Mouse (Mus musculus) adrenal gland, postnatal 25 days (tissue): ENCODE data around the gene 4931422A03Rik. TPM values are rescaled to one million over a fixed set of nuclear protein-coding genes. Genes with fewer than 3 reads are reported as not detected.

Source experiments
- DNase-seq: peaks from one replicate; pipeline ENCODE4 v3.0.0; 2021; ENCODE audit warnings: mixed read lengths
- total RNA-seq: library from RNA; stranded (reverse); gene quantifications from 2 replicates; pipeline ENCODE4 v1.2.3, GENCODE M21; 2021

The 4931422A03Rik gene
- total RNA-seq, 1 experiment from 2014 or later = not detected

- DNase-seq = no peak
Observed at GRCm38 (mm10) chr2:103936666-103937065, 91.5 kb downstream of the 4931422A03Rik start.

GRCm38 (mm10) chr2:103935691-103936435, 92.3 kb downstream of the 4931422A03Rik start:
- no peak for DNase-seq

GRCm38 (mm10) chr2:103934670-103935069, 93.5 kb downstream of the 4931422A03Rik start:
- DNase-seq = no peak

- DNase-seq = no peak
Observed at GRCm38 (mm10) chr2:103934270-103934669, 93.9 kb downstream of the 4931422A03Rik start.

DNA sequence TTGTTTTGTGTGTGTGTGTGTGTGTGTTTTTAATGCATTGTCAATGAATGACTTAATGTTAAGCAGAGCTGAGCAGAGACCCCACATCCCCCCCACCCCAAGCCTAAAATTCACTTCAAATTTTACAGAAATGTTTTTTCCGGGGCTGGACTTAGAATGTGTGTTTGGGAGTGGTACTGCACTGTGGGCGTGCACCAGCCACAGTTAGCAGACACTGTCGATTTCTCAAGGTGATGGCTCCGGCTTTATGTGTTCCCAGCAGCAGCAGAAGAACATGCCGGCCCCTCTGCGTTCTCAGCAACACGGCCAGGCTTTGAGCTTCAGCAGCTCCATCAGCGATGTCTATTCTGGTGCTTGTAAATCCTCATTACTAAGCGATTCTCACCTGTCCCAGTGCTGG, 95.7 kb downstream of the 4931422A03Rik start:
- no peak for DNase-seq

DNA sequence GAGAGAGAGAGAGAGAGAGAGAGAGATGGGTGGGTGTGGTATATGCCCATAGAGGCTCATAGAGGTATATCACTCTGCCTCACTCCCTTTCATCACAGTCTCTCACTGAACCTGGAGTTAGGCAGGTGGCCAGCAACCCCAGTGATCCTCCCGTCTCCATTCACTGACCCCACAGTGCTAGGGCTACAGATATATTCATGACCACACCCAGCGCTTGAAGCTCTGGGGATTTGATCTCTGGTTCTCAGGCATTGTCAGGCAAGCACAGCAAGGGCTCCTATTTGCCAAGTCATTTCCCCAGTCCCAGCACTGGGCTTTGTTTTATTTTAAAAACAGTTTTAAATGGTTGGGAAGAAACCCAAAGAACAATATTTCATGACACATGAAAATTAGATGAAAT, 96.1 kb downstream of the 4931422A03Rik start:
- DNase-seq = no peak

- no peak for DNase-seq
Observed at GRCm38 (mm10) chr2:103931511-103931911, 96.7 kb downstream of the 4931422A03Rik start.

DNA sequence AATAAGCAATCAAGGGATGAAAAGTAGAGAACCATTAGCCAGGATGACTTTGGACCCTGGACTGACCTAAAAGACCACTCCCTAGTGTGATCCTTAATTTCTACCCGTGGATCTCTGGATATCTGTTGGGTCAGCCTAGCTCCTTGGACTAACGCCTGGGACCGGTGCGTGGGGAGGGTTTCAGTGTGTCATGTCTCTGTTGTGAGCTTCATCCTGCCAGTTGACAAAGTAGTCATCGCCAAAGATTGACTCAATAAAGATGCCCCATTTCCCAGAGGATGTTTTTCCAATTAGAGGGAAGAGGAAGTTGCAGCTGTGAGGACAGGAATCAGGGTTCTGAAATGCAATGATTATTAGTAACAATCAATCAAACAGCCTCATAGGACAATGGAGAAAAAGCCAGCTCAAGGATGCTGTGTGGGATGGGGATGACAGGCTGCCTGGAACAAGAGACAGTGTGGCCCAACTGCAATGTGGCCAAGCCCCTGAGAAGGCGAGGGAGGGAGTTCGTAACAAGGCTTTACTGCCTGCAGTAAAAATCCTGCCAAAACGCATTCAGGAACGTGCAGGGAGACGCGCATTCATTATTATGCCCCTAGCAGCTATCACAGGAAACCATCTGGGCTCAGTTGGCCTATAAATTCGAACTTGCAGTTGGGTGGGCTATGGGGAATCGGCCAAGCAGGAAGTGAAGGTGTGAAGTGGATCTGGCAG, 97.7 kb downstream of the 4931422A03Rik start:
- no peak for DNase-seq

DNA sequence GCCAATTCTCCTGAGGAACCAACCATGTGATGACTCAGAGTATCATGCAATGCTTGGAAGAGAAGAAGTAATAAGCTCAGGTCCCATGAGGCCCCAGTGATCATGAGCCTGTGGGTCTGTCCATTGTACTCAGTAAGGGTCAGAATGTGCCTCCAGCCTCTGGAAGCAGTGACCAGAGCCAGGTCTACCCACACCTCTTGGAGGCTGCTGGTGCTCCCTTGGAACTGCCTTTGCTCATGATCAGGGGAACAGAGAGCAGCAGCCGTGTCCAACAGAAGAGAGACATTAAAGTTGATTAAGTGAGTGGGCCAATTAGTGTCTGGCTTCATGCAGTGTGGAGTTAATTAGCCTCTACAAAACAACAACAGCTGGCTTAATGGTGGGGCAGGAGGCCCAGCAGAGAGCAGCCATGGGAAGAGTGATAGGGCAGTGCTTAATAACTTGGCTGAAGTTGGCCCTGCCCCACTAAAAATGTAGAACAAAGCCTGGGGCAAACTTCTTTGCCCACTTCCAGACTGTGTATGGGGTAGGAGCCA, 100.5 kb downstream of the 4931422A03Rik start:
- DNase-seq = no peak

DNA sequence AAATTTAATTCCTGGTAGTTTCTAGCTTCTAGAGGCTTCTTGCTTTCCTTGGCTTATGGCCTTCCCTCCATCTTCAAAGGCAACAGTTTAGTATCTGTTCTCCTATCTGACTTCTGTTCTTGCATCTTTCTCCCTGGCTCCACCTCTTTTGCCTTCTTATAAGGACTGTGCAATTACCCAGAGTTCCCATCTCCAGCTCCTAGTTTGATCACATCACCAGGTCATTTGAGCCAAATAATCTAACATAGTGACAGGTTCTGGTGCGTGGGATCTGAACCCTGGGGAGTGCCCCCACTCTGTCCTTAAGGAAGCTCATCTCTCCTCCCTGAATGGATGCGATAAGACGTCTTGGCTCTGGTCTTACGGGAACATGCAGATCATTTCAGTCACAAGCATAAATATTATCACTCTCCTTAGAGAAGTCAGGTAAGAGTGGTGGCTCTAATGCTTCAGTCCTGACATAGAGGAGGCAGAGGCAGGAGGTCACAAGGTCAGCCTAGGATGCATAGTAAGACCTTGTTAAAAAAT, 101.5 kb downstream of the 4931422A03Rik start:
- no peak for DNase-seq

DNA sequence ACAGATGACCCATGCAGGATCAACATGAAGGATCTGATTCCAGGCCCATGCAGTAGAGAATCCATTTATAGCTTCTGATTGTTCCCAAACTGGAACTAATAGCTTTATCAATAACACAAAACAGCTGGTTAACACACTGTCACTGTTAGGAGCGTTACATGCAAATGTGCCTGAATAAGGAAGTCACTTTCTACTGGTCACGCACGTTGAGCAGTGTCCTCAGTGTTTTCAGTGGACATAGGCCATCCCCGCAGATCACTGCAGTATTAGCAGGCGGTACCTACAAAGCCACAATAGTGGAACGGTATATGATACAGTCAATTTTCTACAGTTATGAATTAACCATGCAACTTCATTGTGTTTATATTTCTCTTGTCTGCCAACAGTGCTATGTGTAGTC, 108.7 kb downstream of the 4931422A03Rik start:
- DNase-seq = no peak

GRCm38 (mm10) chr2:103918375-103918774, 109.8 kb downstream of the 4931422A03Rik start:
- DNase-seq = no peak

DNA sequence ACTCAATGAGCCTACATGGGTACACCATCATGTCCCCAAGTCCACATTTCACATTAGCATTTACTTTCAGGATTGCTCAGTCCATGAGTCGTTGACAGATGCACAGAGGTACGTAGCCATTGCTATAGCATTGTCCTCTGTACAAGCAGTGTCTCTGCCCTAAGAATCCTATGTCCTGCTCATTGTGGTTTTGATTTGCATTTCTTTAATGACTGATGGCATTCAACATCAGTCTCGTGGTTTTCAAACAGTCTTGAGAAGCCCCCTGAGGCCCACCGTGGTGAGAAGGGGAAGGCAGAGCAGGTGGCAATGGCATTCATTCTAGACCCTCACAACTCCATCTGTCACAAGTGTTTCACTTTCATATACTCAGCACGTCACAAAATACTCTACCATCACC, 110.8 kb downstream of the 4931422A03Rik start:
- no peak for DNase-seq

Other genes starting within 250 kb of the 4931422A03Rik start
- gene Caprin1, start 230.7 kb downstream of the 4931422A03Rik start, total RNA-seq = 545 and 563 TPM in 2 replicates
- gene Lmo2, start 70.4 kb downstream of the 4931422A03Rik start, total RNA-seq = 28.9 and 31.9 TPM in 2 replicates
- 85.6 and 105 TPM in 2 replicates for gene Fbxo3, start 640 bp downstream of the 4931422A03Rik start, total RNA-seq
- gene Gm10912, start 37.5 kb upstream of the 4931422A03Rik start, total RNA-seq = 0.55 TPM in 1 of 2 replicates, not detected in the other
- gene Gm10799, start 40.2 kb upstream of the 4931422A03Rik start, total RNA-seq = not detected in 2 replicates
- gene Cd59b, start 41.5 kb upstream of the 4931422A03Rik start, total RNA-seq = 6.4 and 11.2 TPM in 2 replicates
- 63.6 and 68.6 TPM in 2 replicates for gene Cd59a, start 67.4 kb upstream of the 4931422A03Rik start, total RNA-seq
- gene A930018P22Rik, start 94.4 kb upstream of the 4931422A03Rik start, total RNA-seq = 0.79 and 2.4 TPM in 2 replicates